Mouse (Mus musculus) left cerebral cortex, adult 8-10 months (tissue): ENCODE data around the gene Maml2. TPM values are rescaled to one million over a fixed set of nuclear protein-coding genes. Genes with fewer than 3 reads are reported as not detected.

Source experiments
- DNase-seq, 2 experiments: peaks; one replicate each; pipeline ENCODE4 v3.0.0; 2022; ENCODE audit warnings: low spot score in 2 of 2
- total RNA-seq, 4 experiments: library from RNA; stranded (reverse); gene quantifications; 2 replicates each; pipeline ENCODE4 v1.2.4; 2022

Gene Maml2
- total RNA-seq, 4 experiments from 2014 or later = 8.4 to 9.7 (median 8.8) TPM

DNA sequence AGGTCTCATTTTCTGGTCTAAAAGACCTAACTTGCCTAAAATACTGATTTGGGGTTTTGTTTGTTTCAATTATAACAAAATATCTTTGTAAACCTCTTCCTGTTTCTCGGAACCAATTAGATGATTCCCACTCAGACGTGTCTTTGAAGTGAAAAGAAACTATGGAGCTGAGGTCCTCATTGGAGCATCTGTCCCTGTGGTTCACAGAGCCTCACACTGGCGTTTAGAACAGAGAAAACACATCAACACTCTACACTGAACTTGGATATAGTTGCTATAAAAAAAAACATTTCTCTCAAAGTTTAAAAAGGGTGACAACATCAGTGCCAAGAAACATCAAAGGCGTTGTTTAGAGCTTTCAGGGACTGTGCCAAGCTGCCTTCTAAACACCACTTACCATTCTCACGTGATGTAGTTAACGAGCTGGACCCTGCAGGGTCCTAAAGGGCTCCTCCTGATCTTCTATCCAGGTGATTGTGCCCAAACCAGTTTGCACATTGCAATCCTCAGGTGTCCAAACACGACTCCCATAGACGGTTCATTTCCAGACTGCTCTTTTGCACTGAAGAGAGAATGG lies 309.9 kb downstream of the Maml2 start:
- no peak for DNase-seq

DNA sequence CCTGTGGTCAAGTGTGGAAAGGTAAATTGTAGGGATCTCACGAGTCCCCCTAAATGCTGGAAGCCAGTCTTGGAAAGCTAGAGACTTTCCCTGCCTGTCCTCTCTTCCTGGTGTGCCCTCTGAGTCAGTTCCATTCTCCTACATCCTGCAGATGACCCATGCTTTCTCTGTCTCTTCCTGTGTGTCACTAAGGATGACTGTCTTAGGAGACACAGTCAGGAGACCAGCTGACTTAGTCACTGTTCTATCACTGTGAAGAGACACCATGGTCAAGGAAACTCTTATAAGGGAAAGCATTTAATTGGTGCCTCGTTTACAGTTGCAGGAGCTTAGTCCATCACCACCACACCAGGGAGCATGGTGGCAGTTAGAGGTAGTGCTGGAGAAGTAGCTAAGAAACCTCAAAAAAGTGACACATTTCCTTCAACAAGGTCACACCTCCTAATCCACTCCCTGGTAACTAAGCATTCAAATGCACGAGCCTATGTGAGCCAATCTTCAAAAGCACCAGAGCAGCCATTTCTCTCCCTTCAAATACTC lies 310.8 kb downstream of the Maml2 start:
- DNase-seq = no peak

DNA sequence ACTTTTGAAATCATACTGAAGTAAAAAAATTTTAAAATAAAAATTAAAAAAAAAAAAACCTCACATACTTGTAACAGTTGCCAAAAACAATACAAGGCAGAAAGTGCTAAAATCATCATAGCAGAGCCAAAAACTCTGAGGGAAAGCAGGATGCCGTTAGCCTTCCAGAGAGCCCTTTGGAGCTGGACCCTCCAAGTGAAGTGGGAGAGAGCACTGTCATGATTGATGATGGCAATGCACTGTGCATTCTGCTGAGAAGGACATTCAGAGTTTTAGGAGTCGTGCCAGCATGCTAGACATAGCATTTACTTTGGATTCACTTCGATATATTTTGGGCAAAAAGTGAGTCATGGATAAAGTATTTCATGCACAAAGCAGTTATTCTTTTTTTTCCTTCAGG lies 313.8 kb downstream of the Maml2 start:
- DNase-seq = no peak

DNA sequence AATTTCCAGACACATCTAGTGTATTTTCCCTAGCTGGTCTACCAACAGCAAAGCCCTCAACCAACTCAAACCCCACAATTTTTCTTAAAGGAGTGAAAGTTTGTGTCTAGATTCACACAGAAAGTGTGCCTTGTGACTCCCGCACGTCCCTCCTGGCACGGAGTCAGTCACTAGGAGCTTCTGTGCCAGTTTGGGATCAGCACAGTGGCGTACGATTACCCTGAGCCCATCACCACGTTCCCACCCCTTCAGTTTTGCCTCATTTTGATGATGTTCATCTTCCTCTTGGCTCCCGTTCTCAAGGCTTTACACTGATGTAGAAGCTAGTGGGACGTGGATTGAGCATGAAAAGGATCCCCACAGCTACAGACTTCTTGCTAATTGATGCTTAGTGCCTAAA lies 314.6 kb downstream of the Maml2 start:
- no peak for DNase-seq

DNA sequence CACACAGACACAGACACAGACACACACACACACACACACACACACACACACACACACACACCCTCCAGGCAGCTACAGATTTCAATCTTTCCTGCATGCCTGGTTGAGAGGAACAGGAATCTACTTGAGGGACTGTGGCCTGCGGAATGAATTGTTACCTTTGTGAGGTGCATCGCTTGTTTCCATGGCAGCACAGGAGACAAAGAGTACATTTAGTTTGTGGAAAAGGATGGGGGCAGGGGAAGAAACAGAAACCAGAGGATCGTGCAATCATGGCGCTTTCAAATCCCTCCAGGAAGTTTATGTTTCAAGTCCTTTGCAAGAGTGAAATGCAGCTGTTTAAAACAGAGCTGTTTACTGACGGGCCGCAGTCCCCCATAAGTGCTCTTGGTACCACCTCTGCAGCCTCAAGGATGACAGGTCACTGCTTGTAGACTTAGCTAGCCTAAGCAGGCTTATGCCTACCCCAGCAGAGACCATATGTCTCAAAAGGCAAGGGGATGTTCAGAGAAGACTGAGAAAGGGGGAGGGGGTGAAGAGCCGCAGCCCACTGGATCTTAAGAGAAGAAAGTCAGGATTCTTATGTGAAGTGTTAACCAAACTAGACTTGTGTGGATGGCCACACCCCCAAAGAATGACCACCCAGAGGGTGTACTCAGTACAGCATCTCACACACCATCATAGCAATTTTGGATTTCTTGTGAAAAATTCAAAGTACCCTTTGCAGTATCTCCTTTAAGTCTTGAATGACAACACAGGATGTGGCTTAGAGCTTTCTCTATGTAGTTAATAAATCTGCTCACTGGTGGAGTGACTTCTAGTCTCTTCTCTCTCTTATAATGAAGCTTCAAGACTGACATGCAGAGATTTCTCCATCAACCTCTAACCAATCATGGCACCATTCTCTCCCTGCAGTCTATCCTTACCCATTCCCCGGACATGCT lies 315.8 kb downstream of the Maml2 start:
- DNase-seq = no peak

DNA sequence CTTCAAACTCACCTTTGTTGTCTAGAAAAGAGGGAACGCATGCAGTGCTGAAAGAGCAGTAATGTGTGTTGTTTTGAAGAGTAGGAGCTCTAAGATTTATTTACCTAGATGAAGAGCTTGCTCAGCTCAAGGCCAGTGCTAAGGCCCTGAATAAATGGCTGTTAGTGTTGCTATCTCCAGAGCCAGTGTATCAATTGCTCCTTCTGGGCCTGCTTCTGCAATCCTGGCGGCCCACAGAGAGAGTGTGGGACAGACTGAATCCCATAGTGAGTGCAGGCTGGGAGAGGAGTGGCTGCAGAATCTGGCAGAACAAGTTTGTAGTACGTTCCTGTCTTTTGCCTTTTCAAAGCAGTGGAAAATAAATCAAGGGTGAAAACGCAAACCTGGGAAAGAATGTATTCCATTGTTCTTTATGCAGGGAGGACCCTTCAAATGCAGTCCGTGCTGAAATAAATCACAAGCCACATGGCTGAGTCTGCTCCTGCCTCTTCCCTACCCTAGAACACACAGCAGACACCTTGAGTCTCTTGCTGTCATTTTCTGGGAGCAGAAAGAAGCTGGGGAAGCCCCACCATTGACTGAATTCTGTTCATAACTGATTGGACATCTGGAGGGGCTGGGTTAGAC lies 318.7 kb downstream of the Maml2 start:
- DNase-seq = no peak

DNA sequence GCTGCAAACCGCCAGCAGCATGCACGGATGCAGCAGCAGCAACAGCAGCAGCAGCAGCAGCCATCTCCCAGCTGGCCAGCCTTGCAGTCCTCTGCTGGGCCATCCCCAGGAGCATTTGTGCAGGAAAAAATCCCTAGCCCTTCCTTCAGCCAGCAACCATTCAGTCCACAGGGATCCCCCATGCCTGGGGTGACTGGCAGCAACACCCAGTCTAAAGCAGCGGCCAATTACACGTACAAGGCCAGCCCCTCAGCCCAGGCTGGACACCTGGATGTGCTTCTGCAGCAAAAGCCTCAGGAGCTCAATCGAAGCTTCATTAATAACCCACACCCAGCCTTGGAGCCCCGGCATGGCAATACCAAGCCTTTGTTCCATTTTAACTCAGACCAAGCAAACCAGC lies 323.0 kb downstream of the Maml2 start:
- DNase-seq = no peak

DNA sequence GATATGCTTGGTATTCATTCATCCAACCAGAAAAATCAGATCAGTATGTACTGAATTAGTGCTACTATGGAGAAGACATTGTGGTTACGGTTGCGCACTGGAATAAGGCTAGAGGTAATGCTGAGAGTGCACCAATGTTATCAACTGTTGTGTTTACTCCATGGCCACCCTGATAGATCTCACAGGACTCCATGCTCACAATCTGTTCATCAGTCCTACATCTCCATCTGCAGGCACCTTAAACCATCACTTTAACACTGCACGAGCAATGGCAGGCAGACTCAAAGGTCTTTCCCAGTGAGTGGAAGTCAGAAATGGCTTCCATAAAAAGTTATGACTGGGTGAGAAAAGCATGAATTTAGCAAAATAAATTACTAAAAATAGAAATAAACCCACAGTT lies 324.2 kb downstream of the Maml2 start:
- DNase-seq = no peak

DNA sequence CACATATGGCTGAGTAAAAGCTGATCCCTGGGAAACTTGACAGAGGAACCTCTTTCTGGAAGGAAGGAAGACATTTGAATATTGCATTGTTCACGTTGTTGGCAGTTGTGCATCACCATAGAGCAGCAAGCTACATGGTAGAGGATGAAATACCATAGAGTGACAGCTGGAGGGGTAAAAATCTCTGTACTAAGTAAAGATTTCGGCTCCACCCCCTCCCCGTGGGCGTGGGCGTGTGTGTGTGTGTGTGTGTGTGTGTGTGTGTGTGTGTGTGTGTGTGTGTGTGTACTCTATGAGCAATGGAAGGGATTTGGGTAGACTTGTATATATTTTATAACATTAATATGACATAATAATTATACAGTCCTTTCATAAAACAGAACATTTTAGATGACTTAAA lies 324.7 kb downstream of the Maml2 start:
- no peak for DNase-seq

DNA sequence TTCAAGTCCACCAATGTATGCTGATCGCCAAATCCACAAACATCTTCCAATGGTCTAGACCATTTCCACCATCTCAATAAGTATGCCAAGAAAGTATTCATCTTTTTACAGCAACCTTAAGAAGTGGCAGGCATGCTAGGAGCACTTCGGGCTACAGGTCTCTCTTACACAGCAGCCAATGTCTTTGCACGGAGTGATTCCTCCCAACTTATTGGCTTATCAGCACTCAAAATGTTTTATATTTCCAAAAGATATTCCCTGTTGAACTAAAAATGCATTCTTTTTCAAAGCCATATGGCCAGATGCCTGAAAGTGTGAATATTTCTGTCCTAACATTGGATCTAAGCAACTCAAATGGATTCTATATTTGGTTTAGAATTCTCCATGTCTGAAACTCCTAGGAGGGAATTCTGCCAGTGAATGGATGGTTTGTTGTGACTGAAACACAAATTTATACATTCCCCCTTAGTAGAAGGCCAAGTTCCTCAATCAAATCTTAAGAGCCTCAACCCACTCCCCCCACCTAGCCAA lies 326.2 kb downstream of the Maml2 start:
- no peak for DNase-seq

DNA sequence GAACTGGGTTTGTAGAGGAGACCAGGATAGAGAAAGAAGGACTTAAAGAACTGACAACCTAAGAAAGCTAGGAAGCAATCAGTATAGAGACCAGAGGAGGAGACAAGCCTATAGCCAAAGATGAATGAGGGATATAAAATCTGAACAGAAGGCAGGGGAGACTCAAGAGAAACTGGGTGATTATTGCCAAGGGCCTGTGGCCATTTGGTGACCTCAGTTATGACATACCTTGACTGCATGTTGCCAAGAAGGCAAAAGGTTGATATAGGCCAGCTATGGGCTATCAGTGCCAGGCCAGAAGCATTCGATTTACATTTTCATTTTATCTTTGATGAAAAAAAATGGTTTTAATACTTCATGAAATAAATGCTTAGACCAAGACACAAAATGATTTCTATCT lies 327.0 kb downstream of the Maml2 start:
- no peak for DNase-seq

DNA sequence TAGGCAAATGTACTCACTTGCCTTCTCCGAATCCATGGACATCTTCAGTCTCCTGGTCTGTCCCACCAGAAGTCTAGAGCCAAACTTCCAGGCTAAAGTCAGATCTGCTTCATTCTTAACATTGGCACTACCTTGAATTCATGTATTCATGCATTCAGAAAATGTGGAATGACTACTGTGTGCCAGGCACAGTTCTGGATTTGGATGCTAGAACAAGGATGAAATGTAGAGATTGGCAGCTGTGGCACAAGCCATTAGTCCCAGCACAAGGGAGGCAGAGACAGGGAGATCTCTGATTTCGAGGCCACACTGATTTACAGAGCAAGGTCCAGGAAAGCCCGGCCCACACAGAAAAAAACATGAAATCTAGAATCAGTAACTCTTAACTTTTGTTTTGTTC lies 327.5 kb downstream of the Maml2 start:
- no peak for DNase-seq

DNA sequence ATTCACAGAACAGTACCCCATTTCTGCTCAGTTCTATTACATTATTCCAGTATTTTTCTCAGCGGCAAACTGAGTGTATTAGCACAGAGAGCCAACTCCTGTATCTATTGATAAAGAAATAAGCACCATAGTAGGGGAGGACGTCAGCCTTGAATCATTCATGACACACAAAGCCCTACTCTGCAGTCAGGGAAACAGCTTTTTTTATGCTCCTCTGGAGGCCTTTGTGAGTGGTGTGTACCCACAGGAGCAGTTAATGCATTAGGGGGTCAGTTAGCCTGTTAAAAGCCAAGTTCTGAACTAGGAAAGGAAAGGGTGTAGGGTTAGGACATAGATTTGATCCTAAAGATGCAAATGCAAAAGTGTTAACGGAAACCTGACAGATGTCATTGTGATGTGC lies 328.7 kb downstream of the Maml2 start:
- DNase-seq = no peak

DNA sequence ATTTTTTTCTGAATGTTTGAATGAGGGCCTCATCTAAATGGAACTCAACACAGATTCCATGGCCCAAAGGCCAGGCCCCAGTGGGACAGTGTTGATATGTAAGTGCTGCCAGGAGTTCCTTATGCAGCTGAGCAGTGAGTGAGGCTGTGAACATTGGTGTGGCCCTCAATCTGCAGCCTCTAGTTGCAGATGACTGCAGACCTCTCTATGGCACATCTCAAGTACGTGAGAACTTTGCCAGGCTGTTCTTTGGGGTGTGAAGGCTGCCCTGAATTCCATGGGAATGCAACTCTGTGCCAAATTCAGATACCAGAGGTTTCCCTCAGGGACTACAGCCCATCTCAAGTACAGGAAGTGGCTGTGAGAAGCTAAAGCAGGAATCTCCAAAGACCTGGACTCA lies 335.6 kb downstream of the Maml2 start:
- DNase-seq = no peak

DNA sequence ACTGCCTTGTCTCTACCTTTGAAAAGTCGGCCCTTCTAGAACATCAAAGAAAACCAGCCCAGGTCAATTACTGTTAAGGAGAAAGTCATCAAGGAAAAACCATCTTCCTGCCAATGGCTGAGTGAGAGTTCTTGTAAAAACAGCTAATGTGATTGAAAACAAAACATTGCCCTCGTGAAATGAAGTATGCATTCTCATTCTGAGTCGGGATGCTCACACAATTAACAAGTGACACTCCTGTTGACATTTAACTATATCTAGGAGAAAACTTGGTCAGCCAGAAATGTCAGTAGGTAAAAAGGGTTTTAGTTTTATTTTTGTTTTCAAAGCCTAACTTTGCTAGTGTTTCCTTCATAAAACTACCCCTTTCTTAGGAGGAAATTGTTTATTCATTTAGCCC lies 341.9 kb downstream of the Maml2 start:
- DNase-seq = no peak

DNA sequence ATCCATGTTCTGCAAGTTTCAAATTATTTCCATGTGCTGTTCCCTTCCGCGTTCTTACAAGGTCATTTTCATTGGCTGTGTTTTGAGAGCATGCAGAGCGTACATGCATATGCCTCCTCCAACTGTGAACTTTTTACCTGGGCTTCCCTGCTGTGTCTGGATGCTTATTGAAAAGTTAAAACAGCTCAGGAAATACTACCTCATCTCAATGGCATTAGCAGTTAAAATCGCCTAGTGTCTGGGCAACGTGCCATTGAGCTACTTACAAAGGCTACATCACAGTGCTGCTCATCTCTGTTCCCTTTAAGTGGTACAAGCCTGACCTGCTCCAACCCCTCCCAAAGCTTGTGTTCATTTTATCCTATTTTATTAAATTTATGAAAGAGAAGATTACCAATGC lies 347.4 kb downstream of the Maml2 start:
- no peak for DNase-seq

DNA sequence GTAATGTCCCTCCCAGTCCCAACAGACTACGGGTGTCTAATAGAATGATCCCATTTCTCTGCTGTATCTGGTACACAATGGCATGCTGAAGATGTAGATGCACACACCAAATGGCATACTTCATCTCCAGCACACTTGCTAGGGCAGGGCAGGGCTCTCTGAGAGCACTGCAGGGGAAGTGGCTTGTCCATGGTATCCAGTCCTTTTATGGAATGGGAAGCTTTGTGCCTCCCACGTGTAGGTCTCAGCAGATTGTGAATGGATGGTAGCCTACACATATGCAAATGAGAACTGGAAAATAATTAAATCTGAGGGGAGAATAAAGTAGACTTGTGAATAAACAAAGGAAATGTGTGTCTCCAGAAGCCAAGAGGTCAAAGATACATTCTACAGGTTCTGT lies 353.3 kb downstream of the Maml2 start:
- DNase-seq = no peak

DNA sequence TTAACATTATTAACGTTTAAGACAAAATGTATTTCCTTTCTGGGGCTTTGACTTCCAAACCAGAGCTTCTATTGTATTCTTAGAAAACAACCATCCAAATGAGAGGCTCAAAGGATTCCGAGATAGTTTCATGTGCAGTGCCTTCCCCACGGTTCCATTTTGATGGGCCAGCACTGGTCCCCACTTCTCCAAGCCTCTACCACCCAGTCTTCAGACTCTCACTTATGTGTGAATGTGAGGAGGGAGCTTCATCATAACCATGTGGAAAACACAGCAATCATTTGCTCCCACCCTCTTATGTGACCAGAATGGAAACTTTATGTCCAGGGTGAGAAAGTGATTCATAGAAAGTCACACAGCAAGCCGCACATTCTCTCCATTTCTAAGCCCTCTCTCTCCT lies 354.1 kb downstream of the Maml2 start:
- no peak for DNase-seq

DNA sequence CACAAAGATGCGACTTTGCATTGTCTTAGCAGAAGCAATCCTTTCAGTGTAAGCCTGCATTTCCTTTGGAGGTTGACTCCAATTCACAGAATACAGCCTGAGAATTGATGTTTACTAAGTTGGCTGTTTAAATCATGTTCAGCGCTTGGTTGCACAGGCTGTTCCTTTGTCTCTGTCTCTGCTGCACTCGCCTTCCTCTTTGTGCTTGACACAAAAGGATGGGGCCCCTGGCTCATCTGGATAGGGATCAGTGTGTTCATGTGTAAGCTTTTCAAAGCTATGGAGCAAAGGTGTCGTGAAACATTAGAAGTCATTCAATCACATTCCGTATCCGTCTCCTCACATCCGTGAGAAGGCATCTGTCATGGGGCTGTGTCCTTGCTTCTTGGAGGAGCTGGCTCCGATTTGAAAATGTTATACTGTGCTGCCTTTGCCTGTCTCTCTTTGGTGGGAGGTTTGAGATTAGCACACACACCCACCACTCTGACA lies 354.7 kb downstream of the Maml2 start:
- DNase-seq = no peak

DNA sequence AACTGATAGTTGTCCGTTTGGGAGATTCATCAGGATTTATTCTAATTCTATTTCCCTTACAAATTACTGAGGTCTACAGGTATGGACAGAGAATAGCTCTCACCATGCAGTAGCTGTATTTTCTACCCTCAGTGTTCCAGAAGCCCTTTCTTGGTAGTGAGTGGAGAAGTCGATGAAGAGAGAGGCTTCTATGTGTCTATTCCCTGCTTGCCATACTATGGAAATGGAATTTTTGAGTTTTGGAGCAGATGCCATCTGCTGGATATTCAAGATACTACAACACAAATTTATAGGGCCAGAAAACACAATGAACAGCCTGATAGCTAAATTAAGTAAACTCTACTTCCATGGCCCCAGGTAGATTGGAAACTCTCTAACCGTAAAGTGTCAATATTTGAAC lies 355.2 kb downstream of the Maml2 start:
- DNase-seq = no peak

DNA sequence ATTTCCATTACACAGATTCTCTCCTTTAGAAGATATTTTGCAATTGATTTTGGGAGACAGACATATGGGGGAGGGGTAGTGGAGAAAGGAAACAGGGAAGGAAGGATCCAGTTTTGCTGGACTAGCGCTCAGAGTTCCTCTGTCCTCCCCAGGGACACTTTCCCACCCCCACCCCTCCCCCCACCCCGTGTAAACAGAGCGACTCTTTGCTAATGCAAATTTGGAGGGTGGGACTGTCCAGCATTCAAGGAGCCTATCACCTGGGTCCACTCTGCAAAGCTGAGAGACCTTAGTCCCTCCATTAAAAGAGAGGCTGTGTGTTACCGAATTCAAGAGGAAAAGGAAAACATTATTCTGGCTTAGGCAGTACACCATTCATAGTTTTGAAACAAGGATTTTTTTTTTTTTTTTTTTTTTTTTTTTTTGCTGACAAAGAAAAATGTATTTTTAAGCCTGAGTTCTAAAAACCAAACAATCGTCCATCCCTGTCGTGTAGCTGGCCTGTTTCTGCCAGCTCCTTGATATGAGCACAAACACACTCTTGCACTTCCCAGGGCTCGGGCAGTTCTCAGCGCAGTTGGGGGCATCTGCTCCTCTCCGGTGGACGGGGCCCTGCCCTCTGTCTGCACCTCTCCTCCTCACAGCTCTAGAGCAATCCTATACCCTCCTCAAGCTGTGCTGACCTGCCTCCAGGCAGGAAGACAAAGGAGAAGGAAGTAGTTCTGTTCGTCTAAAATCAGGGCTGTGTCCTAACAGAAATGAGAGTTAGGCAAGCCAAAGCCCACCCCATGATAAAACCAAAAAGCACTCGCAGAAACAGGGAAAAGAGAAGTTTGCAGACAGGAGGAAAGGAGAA lies 364.2 kb downstream of the Maml2 start:
- no peak for DNase-seq
